Mouse (Mus musculus): ENCODE measurements around the gene Vac14. TPM values are rescaled to one million over a fixed set of nuclear protein-coding genes. Genes with fewer than 3 reads are reported as not detected.
A peak's percentile ranks its signal among the peaks of the same experiment; 100 is the strongest.

Gene Vac14
- polyA plus RNA-seq, 1 experiment from 2014 or later, result 16.7 TPM

- Histone ChIP-seq H3K4me1 (peaks cover 15% of the 10 kb centered on the region), H3K9me3 (no peaks in the 10 kb centered on the region), H3K9ac (0 out of 2 replicates have a peak overlapping the region, but pooled peaks have one; percentile 31), H3K4me3 (peak overlapping the region; percentile 14), H3K27ac (peak overlapping the region; percentile 65), H3K4me2 (replicated peaks) (peak overlapping the region; percentile 14; the same call in 1 of the 2 replicates), H3K27me3 (no peaks in the 10 kb centered on the region), H3K36me3 (peaks cover 36% of the 10 kb centered on the region)
- WGBS, result 77% methylated on average over 8 of the region's 8 CpGs
- ATAC-seq (ENCODE audit: low FRiP score, low read depth), result peak; percentile 86
Observed at GRCm38 (mm10) chr8:110630571-110631071, 12.2 kb downstream of the Vac14 start.

- Histone ChIP-seq H3K36me3 (peaks cover 42% of the 10 kb centered on the region), H3K9me3 (no peaks in the 10 kb centered on the region), H3K27ac (no peak overlapping the region; the same call in 1 of the 2 replicates), H3K4me1 (peaks cover 15% of the 10 kb centered on the region), H3K4me2 (replicated peaks) (peak overlapping the region; percentile 14; the same call in 1 of the 2 replicates), H3K4me3 (no peak overlapping the region), H3K27me3 (no peaks in the 10 kb centered on the region), H3K9ac (no peak overlapping the region)
- WGBS, result 85% methylated on average over 7 of the region's 7 CpGs
- ATAC-seq (ENCODE audit: low FRiP score, low read depth), result 0 out of 2 replicates have a peak, but pooled peaks have one; percentile 12
Observed at GRCm38 (mm10) chr8:110631201-110631600, 12.8 kb downstream of the Vac14 start.

- Histone ChIP-seq H3K27me3 (no peaks in the 10 kb centered on the region), H3K36me3 (peaks cover 62% of the 10 kb centered on the region), H3K4me3 (no peak overlapping the region), H3K27ac (no peak overlapping the region), H3K4me1 (peaks cover 15% of the 10 kb centered on the region), H3K4me2 (replicated peaks) (no peak overlapping the region), H3K9me3 (no peaks in the 10 kb centered on the region), H3K9ac (no peak overlapping the region)
- ATAC-seq (ENCODE audit: low FRiP score, low read depth), result no peak
- 86% methylated on average over 3 of the region's 3 CpGs for WGBS
Observed at GRCm38 (mm10) chr8:110633814-110634213, 15.4 kb downstream of the Vac14 start.

- H3K4me1 ChIP-seq, result no peaks in the 10 kb centered on the region
- H3K36me3 ChIP-seq, result peaks cover 62% of the 10 kb centered on the region
- H3K27ac ChIP-seq, result no peak overlapping the region
- H3K9ac ChIP-seq, result no peak overlapping the region
- H3K9me3 ChIP-seq, result no peaks in the 10 kb centered on the region
- H3K4me2 ChIP-seq (replicated peaks), result no peak overlapping the region
- H3K4me3 ChIP-seq, result no peak overlapping the region
- 91% methylated on average over 6 of the region's 6 CpGs for whole genome bisulfite sequencing
- no peaks in the 10 kb centered on the region for H3K27me3 ChIP-seq
- ATAC-seq (ENCODE audit: low FRiP score, low read depth), result no peak
Observed at GRCm38 (mm10) chr8:110636182-110636581, 17.8 kb downstream of the Vac14 start.

- no peak for ATAC-seq (ENCODE audit: low FRiP score, low read depth)
- 93% methylated on average over 5 of the region's 5 CpGs for WGBS
- Histone ChIP-seq H3K4me2 (replicated peaks) (no peak overlapping the region), H3K27me3 (no peaks in the 10 kb centered on the region), H3K9me3 (no peaks in the 10 kb centered on the region), H3K36me3 (peaks cover 28% of the 10 kb centered on the region), H3K9ac (no peak overlapping the region), H3K4me3 (no peak overlapping the region), H3K27ac (no peak overlapping the region), H3K4me1 (no peaks in the 10 kb centered on the region)
Observed at GRCm38 (mm10) chr8:110642331-110642730, 23.9 kb downstream of the Vac14 start.

- ATAC-seq (ENCODE audit: low FRiP score, low read depth), result no peak
- no peak overlapping the region for H3K4me2 ChIP-seq (replicated peaks)
- 66% methylated on average over 4 of the region's 4 CpGs for WGBS
- no peaks in the 10 kb centered on the region for H3K27me3 ChIP-seq
- no peak overlapping the region for H3K27ac ChIP-seq
- H3K4me3 ChIP-seq, result no peak overlapping the region
- H3K9me3 ChIP-seq, result no peaks in the 10 kb centered on the region
- peaks cover 21% of the 10 kb centered on the region for H3K36me3 ChIP-seq
- H3K9ac ChIP-seq, result no peak overlapping the region
- no peaks in the 10 kb centered on the region for H3K4me1 ChIP-seq
Observed at GRCm38 (mm10) chr8:110643177-110643576, 24.8 kb downstream of the Vac14 start.

- Histone ChIP-seq H3K4me2 (replicated peaks) (no peak overlapping the region), H3K4me1 (no peaks in the 10 kb centered on the region), H3K9ac (no peak overlapping the region), H3K36me3 (peaks cover 22% of the 10 kb centered on the region), H3K9me3 (no peaks in the 10 kb centered on the region), H3K27me3 (no peaks in the 10 kb centered on the region), H3K27ac (no peak overlapping the region), H3K4me3 (no peak overlapping the region)
- 85% methylated on average over 4 of the region's 4 CpGs for WGBS
- no peak for ATAC-seq (ENCODE audit: low FRiP score, low read depth)
Observed at GRCm38 (mm10) chr8:110644422-110644821, 26.0 kb downstream of the Vac14 start.

- 83% methylated on average over 2 of the region's 2 CpGs for WGBS
- Histone ChIP-seq H3K9ac (no peak overlapping the region), H3K9me3 (no peaks in the 10 kb centered on the region), H3K27ac (no peak overlapping the region), H3K4me1 (no peaks in the 10 kb centered on the region), H3K4me2 (replicated peaks) (no peak overlapping the region), H3K4me3 (no peak overlapping the region), H3K27me3 (no peaks in the 10 kb centered on the region), H3K36me3 (peaks cover 27% of the 10 kb centered on the region)
- no peak for ATAC-seq (ENCODE audit: low FRiP score, low read depth)
Observed at GRCm38 (mm10) chr8:110644901-110645300, 26.5 kb downstream of the Vac14 start.

- Histone ChIP-seq H3K4me2 (replicated peaks) (no peak overlapping the region), H3K27me3 (no peaks in the 10 kb centered on the region), H3K9me3 (no peaks in the 10 kb centered on the region), H3K4me1 (no peaks in the 10 kb centered on the region), H3K27ac (no peak overlapping the region), H3K9ac (no peak overlapping the region), H3K4me3 (no peak overlapping the region), H3K36me3 (peaks cover 27% of the 10 kb centered on the region)
- WGBS, result 91% methylated on average over 3 of the region's 3 CpGs
- no peak for ATAC-seq (ENCODE audit: low FRiP score, low read depth)
Observed at GRCm38 (mm10) chr8:110645340-110645739, 27.0 kb downstream of the Vac14 start.

- Histone ChIP-seq H3K4me2 (replicated peaks) (no peak overlapping the region), H3K36me3 (peaks cover 30% of the 10 kb centered on the region), H3K27me3 (no peaks in the 10 kb centered on the region), H3K4me1 (no peaks in the 10 kb centered on the region), H3K27ac (no peak overlapping the region), H3K9me3 (no peaks in the 10 kb centered on the region), H3K9ac (no peak overlapping the region), H3K4me3 (no peak overlapping the region)
- no peak for ATAC-seq (ENCODE audit: low FRiP score, low read depth)
- WGBS, result 34% methylated on average over 6 of the region's 6 CpGs
Observed at GRCm38 (mm10) chr8:110646064-110646463, 27.7 kb downstream of the Vac14 start.

GRCm38 (mm10) chr8:110648577-110648976, 30.2 kb downstream of the Vac14 start:
- H3K9ac ChIP-seq, result no peak overlapping the region
- H3K4me2 ChIP-seq (replicated peaks), result no peak overlapping the region
- no peaks in the 10 kb centered on the region for H3K9me3 ChIP-seq
- ATAC-seq (ENCODE audit: low FRiP score, low read depth), result no peak
- WGBS, result 92% methylated on average over 3 of the region's 3 CpGs
- peaks cover 31% of the 10 kb centered on the region for H3K36me3 ChIP-seq
- H3K27me3 ChIP-seq, result no peaks in the 10 kb centered on the region
- H3K27ac ChIP-seq, result no peak overlapping the region
- no peaks in the 10 kb centered on the region for H3K4me1 ChIP-seq
- H3K4me3 ChIP-seq, result no peak overlapping the region

GRCm38 (mm10) chr8:110649286-110649685, 30.9 kb downstream of the Vac14 start:
- 84% methylated on average over 6 of the region's 6 CpGs for WGBS
- H3K9me3 ChIP-seq, result no peaks in the 10 kb centered on the region
- no peak for ATAC-seq (ENCODE audit: low FRiP score, low read depth)

GRCm38 (mm10) chr8:110650838-110651237, 32.5 kb downstream of the Vac14 start:
- Histone ChIP-seq H3K27me3 (no peaks in the 10 kb centered on the region), H3K9ac (no peak overlapping the region), H3K36me3 (peaks cover 29% of the 10 kb centered on the region), H3K4me1 (no peaks in the 10 kb centered on the region), H3K4me3 (no peak overlapping the region), H3K27ac (no peak overlapping the region), H3K4me2 (replicated peaks) (no peak overlapping the region), H3K9me3 (no peaks in the 10 kb centered on the region)
- 92% methylated on average over 9 of the region's 9 CpGs for WGBS
- ATAC-seq (ENCODE audit: low FRiP score, low read depth), result no peak

More at GRCm38 (mm10) chr8:110649286-110649685, 30.9 kb downstream of the Vac14 start:
- Histone ChIP-seq H3K4me2 (replicated peaks) (no peak overlapping the region), H3K4me1 (no peaks in the 10 kb centered on the region), H3K9ac (no peak overlapping the region), H3K27ac (no peak overlapping the region), H3K27me3 (no peaks in the 10 kb centered on the region), H3K4me3 (no peak overlapping the region), H3K36me3 (peaks cover 31% of the 10 kb centered on the region)

Measured in limb, embryonic 13.5 days (tissue).